Mouse (Mus musculus) natural killer cell, adult 2 months (primary cell): Measurements from ENCODE around the gene Wdr83.
A peak's percentile ranks its signal among the peaks of the same experiment; 100 is the strongest.

ENCODE experiments used
- DNase-seq, 2 experiments: peaks; one replicate each; pipeline ENCODE4 v3.0.0; 2022; ENCODE audit warnings: low spot score in 2 of 2

The Wdr83 gene

GRCm38 (mm10) chr8:85076993-85077392, 4.1 kb downstream of the Wdr83 start:
- DNase-seq: peak; percentile 68 to 77

GRCm38 (mm10) chr8:85076001-85076400, 5.1 kb downstream of the Wdr83 start:
- no peak for DNase-seq

DNA sequence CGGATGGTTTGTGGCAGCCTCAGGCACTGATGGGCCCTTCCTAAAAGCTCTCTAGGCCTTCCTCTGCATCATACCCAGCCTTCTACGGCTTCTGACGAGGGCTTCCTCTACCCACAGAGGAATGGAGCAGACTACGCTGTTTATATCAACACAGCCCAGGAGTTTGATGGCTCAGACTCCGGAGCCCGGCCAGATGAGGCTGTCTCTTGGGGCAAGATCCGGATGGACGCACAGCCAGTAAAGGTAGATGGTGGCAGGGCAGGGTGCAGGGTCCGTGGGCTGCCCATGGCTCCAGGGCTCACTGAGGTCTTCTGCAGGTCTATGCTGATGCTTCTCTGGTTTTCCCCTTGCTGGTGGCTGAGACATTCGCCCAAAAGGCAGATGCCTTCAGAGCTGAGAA, 6.5 kb downstream of the Wdr83 start:
- no peak for DNase-seq

DNA sequence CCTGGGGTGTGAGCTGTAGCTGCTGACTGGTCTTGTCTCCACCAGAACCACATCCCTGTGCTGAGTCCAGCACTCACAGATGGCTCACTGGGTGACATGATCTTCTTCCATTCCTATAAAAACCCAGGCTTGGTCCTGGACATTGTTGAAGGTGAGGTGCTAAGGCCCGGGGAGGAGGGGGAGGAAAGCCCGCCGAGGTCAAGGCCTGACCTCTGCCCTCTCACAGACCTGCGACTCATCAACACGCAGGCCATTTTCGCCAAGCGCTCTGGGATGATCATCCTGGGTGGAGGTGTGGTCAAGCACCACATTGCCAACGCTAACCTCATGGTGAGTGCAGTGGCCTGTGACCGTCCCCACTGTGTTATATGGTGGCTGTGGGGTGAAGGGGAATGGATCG, 6.9 kb downstream of the Wdr83 start:
- DNase-seq: no peak

DNA sequence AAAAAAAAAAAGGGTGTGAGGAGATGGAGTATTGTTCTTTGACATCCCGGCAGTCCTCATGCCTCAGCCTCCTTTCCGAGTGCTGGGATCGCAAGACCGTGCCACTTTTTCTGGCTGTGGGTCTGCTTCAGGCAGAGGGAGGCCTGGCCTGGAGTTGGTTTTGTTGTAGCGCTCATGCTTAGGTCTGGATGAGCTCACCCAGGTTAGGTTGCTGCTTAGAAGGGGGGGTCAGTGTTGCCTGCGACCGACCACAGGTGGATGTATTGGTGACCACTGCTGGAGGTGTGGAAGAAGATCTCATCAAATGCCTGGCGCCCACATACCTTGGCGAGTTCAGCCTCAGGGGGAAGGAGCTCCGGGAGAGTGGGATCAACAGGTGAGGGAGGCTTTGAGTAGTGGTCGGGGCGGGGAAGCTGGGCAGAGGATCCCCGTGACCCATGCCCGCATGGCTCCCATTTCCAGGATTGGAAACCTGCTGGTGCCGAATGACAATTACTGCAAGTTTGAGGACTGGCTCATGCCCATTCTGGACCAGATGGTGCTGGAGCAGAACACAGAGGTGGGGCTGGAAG, 8.0 kb downstream of the Wdr83 start:
- DNase-seq: no peak

DNA sequence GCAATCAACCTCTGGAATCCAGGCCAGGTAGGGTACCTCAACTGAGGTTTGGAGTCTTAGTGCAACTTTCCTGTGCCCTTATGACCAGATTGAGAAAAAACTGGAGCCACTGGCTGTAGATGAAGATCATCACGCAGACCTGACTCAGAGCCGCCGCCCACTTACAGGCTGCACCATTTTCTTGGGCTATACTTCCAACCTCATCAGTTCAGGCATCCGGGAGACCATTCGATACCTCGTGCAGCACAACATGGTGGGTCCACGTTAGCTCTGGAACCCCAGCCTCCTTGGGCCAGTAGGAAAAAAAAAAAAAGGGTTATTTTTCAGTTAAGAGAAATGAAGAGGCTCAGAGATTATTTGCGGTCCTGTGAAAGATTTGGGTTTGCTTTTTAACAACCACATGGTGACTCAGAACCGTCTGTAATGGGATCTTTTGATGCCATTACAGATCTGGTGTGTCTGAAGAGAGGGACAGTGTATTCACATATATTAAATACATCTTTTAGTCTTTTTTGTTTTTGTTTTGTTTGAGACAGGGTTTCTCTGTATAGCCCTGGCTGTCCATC, 8.7 kb downstream of the Wdr83 start:
- DNase-seq: no peak

DNA sequence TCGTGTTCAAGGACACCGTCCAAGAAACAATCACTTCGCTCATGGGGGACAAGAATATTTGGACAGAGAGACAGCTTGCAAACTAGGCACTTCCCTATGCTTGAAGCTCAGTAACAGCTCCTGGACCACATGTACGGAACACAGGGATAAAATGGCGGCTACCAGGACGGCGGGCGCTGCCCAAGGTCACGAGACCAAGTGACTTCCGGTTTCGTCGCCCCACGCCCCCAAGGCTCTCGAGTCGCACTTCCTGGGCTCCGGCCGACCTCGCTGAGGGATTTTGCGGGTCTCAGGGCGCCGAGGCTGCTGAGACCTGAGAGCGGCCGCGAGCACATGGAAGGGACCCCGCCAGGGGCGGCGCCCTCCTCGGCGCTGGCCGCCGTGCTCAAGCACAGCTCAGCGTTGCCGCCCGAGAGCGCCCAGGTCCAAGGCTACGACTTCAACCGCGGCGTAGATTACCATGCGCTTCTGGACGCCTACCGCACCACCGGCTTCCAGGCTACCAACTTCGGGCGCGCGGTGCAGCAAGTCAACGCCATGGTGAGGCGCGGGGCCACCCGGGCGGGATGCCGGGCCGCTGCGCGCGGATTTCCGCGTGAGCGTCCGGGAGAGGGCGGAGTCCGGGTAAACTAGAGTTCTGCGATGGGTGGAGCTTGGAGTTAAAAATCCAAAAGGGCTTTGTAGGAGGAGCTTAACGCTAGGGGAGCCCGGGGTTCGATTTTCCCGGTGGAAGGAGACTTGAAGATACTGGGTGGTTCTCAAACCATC, 9.4 kb downstream of the Wdr83 start, which contains the start of gene Dhps:
Dhps (plus strand) TSS at position 244 of the 768 bp plus-strand sequence.
- peak; percentile 86 to 91 for DNase-seq

GRCm38 (mm10) chr8:85071041-85071440, 10.1 kb downstream of the Wdr83 start:
- DNase-seq: no peak

- no peak for DNase-seq
Observed at GRCm38 (mm10) chr8:85067982-85068381, 13.1 kb downstream of the Wdr83 start, which contains the start of gene Gm5741. Gene Gm5741, minus strand, starts transcription at chr8:85067982.

GRCm38 (mm10) chr8:85067155-85067554, 14.0 kb downstream of the Wdr83 start:
- no peak for DNase-seq

GRCm38 (mm10) chr8:85065213-85065612, 15.9 kb downstream of the Wdr83 start:
- DNase-seq: no peak

GRCm38 (mm10) chr8:85062603-85063002, 18.5 kb downstream of the Wdr83 start:
- no peak for DNase-seq

- peak; percentile 90 to 91 for DNase-seq
Observed at GRCm38 (mm10) chr8:85059879-85060616, 21.1 kb downstream of the Wdr83 start, which contains the start of gene Fbxw9. Gene Fbxw9, plus strand, starts transcription at chr8:85060055.

GRCm38 (mm10) chr8:85057367-85057766, 23.7 kb downstream of the Wdr83 start:
- no peak for DNase-seq

DNA sequence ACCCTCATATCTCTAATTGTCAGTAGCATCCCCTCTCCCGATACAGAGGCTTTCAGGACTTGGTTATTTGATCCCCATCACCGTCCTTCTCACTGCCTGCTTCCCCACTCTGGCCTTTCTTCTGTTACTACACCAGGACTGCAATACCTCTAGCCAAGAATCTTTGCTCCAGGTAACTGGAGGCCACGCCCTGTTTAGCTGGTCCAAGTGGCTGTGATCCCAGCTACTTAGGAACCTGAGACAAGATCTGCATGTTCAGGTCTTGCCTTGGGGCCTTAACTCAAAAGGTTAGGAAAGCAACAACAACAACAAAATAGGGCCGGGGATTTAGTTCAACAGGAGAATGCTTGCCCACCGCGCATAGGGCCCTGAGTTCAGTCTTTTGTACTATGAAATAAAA, 37.5 kb downstream of the Wdr83 start:
- no peak for DNase-seq

- peak; percentile 14 to 26 for DNase-seq
Observed at GRCm38 (mm10) chr8:85037681-85038531, 43.2 kb downstream of the Wdr83 start.

DNA sequence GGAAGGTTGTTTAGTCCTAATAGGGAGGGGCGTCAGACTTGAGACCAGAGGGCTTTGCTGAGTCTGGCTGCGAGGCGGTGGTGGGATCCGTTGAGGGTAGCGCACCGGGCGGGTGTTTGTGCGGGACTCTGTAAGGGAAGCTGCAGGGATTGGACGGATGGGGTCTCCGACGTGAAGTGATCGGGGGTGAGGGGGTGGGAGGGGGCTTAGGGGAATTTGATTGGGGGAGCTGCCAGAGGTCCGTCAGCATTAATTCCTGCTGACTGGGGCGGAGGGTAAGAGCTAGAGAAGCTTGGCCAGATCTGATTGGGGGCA, 43.8 kb downstream of the Wdr83 start:
- no peak for DNase-seq

DNA sequence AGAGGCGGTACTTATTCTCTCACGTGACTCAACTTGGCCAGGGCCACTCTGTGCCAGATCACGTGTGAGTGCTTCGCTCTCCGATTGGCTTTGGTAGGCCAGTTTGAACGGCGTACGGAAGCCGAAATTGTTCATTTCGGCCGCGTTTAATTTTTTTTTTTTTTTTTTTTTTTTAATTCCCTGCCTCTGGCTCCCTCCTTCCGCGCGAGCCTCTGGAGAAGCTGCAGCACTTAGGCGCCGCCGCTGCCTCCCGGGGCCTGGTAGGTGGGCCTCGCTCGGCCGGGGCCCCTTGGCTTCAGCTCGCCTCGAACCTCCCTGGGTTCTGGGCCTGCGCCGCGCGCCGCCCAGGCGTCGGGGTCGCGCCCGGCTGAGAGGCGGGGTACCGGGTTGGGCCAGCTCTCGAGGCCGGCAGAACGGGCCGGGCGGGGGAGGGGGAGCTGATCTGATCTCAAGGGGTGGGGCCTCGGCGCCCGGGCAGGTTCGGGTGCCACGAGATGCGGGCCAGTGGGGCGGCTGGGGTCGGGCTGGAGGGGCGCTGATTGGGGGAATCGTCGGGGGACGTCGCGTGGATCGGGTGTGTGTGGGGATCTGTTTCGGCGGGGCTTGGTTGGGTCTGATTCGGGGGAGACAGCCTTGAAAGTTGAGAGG, 44.3 kb downstream of the Wdr83 start, which contains the start of gene Tnpo2:
Tnpo2 (plus strand) TSS at position 198 of the 648 bp plus-strand sequence.
- peak; percentile 86 to 88 for DNase-seq

DNA sequence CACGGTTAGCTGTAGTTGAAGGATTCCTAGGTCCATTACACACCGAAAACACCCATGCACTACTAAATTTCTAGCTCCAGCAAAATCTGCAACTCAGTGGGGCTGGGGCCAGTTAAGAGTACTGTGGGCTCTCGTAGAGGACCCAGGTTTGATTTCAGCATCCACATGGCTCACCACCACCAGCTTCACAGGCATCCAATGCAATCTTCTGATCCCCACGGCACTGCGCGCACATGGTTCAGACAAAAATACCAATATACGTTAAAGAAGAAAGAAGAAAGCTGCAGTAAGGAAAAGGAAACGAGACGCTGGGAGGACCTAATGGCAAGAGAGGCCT, 44.8 kb downstream of the Wdr83 start:
- DNase-seq: no peak

DNA sequence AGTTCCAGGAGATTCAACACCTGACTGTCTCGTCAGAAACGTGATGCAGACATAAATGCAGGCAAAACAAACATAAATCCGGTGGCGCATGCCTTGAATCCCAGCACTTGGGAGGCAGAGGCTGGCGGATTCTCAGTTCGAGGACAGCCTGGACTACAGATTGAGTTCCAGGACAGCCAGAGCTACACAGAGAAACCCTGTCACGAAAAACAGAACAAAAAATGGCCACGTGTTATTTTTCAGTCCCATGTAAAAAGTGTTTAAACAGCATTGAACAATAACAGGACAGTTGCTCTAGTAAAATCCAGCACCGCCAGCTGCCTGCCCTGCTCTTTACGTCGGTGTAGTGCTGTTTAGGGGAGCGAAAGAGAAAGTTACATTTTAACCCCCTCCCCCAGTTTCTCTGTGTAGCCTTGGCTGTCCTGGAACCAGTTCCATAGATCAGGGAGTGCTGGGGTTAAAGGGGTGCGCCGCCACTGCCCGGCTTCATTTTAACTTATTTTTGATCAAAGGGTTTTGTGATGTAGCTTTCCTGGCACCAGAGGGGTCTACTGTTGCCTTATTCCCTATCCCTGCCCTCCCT, 45.3 kb downstream of the Wdr83 start:
- DNase-seq: peak in 1 of 2 experiments; percentile 5
